Mouse (Mus musculus) lung, adult 18-20 months (tissue): Measurements from ENCODE around the gene Emc8.
"Not testable (repeated sequence)": the region's sequence is repeated elsewhere in the genome, so short reads cannot be mapped to it uniquely, and the experiment has no call there.

Source experiments
- DNase-seq, 2 experiments: peaks; one replicate each; pipeline ENCODE4 v3.0.0; 2022; ENCODE audit warnings: mixed read lengths in 2 of 2

Emc8 gene

GRCm38 (mm10) chr8:120684082-120684481 is 15.7 kb upstream of the Emc8 start:
- DNase-seq = no peak

DNA sequence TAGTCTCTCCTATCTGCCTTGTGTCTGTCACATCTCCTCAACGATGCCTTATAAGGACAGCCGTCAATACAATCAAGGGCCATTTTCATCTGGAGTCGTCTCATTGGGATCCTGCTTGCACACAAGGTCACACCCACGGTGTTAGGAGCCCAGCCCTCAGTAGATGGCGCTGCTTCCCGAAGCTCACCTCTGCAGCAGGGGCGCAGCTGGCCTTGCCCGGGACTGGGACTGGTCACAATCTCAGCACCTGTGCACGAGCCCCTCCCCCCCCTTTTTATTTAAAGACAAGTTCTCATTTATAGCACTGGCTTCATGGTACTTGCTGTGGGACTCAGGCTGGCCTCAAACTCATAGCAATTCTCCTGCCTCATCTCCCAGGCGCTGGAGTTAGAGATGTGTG is 15.2 kb upstream of the Emc8 start:
- peak; percentile 73 to 75 for DNase-seq

DNA sequence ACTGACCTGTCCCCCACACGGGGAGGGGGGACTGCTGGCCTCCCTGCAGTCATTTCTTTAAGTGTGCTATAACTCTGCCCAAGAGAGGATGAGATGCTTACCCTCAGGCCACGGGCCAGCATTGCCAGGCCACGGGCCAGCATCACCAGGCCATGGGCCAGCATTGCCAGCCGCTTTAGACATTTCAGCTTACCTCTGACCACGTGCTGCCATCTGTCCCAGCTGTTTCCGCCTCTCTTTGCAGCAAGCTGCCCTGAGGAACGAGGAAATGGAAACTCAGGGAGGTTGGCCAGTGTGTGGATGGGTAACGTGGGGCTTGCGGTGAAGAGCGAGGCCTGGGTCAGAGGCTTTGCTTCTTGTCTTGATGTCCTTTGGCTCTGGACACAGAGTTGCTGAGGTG is 12.7 kb upstream of the Emc8 start:
- DNase-seq = no peak

GRCm38 (mm10) chr8:120680405-120680804 is 12.0 kb upstream of the Emc8 start:
- DNase-seq = not testable (repeated sequence)

DNA sequence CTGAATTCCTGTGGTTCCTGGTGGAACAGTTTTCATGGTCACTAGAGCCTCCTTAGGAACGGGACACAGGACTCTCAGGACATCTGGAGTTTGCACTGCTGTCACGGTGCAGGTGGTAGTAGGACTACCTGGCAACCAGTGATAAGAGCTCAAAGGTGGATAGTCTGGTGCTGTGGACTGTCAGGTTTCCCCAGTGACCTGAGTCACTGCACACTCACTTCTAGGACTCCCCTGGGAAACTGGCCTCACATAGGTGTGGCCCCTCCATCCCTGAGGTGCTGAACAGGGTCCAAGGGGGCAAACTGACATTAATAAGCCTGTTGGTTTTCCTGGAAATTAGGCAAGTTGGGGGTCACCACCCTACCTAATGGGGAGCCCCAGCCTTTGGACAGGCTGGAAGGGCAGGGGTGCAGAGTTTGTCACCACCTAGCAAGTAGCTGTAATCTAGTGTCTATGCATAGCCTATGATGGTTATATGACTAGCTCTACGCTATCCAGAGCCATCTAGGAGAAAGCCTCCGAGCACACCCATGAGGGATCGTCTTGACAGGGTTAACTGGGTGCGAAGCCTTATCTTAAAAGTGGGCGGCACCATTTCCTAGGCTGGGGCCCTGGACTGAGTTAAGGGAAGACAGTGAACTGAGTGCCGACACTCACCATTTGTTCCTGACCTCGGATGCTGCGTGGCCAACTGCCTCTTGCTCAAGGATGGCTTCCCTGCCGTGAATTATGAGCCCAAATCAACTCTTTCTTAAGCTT is 11.4 kb upstream of the Emc8 start:
- DNase-seq = no peak

- peak; percentile 73 to 77 for DNase-seq
Measured at GRCm38 (mm10) chr8:120678447-120678846, 10.1 kb upstream of the Emc8 start.

GRCm38 (mm10) chr8:120675718-120676117 is 7.3 kb upstream of the Emc8 start:
- DNase-seq = no peak

- DNase-seq = no peak
Measured at GRCm38 (mm10) chr8:120673298-120673697, 4.9 kb upstream of the Emc8 start.

DNA sequence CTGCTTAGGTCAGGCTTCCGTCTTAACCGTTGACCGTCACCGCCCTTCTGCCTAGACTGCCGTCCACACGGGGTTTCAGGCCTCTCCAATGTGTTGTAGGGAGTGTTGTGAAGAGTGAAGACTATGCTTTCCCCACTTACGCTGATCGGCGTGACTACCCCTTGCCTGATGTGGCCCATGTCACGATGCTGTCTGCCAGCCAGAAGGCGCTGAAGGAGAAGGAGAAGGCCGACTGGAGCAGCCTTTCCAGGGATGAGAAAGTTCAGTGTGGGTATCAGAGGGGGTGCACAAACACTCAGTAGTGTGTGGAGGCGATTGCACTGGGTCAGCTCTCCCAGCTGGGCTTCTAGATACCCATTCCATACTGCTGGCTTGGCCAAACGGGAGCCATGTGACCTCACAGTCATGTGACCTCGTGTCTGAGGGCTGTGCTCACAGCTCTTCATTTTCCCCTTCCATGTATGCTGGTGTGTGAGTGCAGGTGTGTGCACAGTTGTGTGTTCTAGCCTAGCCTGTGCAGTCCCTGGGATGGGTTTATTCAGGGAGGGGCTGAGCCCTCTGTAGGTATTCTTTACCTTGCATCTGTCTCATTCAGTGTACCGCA is 4.4 kb upstream of the Emc8 start:
- DNase-seq = no peak

GRCm38 (mm10) chr8:120671775-120672174 is 3.4 kb upstream of the Emc8 start:
- DNase-seq = no peak

DNA sequence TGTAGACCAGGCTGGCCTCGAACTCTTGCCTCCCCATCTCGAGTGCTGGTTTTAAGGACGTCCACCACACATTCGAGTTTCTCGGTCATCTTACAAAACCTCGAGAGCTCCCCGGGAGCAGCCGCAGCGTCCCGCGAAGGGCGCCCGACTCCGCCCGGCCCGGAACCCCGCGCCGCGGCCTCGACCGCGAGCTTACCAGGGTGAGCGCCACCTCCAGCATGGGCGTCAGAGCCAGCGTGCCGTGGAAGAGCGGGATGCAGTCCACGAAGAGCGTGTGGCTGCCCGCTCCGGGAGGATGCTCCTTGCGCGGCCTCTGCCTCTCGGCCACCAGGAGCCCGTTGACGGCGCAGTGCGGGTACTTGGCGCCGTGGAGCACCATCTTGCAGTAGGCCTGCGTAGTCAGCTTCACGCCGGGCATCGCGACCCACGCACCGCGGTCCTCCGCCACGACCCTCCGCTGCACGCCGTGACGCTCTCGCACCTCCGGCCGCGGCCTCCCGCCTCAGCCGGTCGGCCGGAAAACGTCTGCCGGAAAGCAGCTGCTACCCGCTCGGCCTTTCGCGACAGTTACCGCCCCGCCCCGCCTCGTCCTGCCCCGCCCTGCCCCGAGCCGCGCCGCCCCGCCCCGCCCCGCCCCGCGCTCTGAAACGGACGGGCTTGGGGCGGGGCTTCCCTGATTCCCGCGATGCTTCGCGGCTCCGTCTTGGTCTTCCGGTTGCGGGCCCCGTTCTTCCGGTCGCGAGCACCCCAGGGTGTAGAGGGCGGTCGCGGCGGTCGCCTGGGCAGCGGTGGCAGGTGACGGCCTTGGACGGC is 606 bp downstream of the Emc8 start, which contains the start of the genes Gm27021 and Cox4i1:
Gene Gm27021 (minus strand): TSS at position 519 of the 813 bp plus-strand sequence.
Gene Cox4i1 (plus strand): TSS at position 662 of the 813 bp plus-strand sequence.
- peak; percentile 91 to 94 for DNase-seq

DNA sequence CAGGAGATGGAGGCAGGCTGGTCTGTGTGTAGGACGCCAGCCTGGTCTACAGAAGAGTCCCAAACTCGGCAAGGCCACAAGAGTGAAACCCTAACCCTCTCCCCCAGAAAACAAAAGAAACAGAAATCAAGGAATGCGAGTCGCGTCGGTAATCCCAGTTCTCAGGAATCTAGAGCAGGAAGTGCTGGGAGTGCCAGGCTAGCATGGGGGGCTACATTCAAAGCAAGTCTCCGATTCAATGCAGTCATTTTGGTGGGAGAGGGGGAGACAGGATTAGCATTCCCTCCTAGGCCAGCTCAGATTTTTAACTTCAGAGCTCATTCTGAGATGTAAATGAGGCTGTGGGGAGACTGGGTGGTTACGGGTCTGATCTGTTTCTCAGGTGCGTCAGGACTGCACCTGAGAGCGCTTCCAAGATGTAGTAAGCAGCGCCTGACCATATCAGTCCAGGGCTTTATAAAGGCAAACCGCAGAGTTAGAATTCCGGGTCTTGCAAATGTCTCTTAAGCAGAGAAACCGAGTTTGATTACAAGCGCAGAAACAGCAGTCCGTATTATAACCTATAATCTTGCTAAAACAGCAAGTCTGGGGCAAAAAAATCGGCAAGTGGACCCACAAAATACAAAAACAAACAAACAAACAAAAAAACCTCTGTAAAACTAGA is 1.4 kb downstream of the Emc8 start:
- no peak for DNase-seq

GRCm38 (mm10) chr8:120665726-120666455 is 2.5 kb downstream of the Emc8 start:
- DNase-seq = no peak

- DNase-seq = no peak
Measured at GRCm38 (mm10) chr8:120664566-120664965, 3.8 kb downstream of the Emc8 start.

GRCm38 (mm10) chr8:120657415-120657814 is 11.0 kb downstream of the Emc8 start:
- DNase-seq = no peak

GRCm38 (mm10) chr8:120656322-120657052 is 11.9 kb downstream of the Emc8 start:
- DNase-seq = no peak

DNA sequence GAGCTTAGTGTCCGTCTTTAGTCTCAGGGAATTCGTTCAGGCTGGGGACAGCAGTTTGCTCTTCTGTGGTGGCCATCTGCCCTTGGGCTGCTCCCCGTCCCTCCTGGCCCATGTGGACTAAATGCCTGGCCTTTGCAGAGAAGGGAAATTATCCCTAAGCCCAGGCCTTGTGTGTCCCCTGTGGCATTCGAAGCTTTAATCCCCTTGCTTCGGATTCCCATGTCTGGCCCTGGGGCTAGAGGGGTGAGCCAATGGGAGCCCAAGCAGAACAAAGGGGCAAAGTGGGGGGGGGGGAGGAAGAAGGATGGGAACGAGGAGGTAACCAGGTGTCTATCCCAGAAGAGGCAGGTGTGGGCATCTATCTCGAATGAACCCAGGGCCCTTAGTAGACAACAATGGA is 20.8 kb downstream of the Emc8 start, which contains the start of gene 1190005I06Rik:
Gene 1190005I06Rik (minus strand): TSS at position 101 of the 400 bp plus-strand sequence.
- no peak for DNase-seq

- DNase-seq = peak; percentile 24 to 52
Measured at GRCm38 (mm10) chr8:120644663-120645062, 23.7 kb downstream of the Emc8 start.

- DNase-seq = no peak
Measured at GRCm38 (mm10) chr8:120642031-120642662, 26.2 kb downstream of the Emc8 start.

DNA sequence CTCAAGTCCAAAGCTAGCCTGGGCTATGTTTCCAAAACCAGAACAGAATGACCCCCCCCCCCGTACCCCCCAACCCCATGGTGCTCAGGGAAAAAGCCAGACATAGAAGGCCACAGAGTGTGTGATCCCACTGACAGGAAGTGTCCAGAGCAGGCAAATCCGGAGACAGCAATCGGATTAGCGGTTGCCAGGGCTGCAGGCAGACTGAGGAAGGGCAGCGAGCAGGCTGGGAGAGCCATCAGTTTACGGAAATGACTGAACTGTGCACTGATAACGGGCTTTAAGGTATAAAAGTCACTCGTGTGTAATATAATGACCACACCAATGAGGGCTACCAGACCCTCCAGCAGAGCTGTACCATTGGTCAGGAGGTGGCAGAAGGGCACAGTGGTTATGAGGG is 27.1 kb downstream of the Emc8 start:
- no peak for DNase-seq

DNA sequence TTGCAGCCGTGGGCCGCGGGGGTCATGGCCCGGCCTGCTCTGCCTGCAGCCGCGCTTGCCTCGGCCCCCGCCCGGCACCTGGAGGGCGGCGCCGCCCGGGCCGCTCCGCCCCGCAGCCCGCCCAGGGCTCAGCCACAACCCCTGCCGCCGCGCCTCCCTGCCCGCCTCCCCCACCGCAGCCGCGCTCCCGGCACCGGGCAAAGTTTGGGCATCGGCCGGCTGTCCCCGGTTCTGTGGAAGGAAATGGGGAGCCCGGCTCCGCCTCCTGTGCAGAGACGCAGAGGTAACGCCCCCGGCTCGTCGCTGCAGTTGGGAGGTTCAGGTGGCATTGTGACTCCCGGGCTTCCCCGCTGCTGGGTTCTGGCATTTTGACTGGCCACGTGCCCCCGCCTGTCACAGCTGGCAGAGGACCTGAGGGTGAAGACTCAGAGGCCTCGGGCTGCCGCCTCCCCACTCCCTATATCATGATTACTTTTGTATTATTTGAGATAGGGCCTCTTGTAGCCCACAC is 34.0 kb downstream of the Emc8 start:
- DNase-seq = peak; percentile 69 to 77
